Mouse (Mus musculus) CD4-positive helper T cell, adult 2 months (primary cell): ENCODE measurements around the gene Slc6a12.

Experiments
- DNase-seq: peaks from one replicate; pipeline ENCODE4 v3.0.0-alpha.2; 2012; ENCODE audit warnings: low read depth, missing footprints, low spot score

Slc6a12 gene

DNA sequence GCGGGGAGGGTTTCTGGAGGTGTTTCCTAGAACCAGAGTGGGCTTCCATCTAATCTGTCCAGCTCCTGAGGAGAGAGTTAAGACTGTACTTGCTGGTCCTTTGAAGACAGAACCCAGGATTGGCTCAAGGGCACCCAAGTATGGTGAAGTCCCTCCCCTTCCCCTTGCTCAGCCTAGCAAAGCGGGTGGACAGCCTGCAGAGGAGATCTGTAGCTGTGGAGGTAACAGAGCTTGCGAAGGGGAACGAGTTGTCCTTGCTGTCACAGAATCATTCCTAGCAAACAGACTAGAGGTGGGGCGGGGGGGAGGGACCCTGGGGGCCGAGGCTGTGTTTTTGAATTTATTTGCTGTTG is 871 bp downstream of the Slc6a12 start:
- no peak for DNase-seq

- DNase-seq: no peak
Measured at GRCm38 (mm10) chr6:121344329-121344728, 1.5 kb downstream of the Slc6a12 start.

- no peak for DNase-seq
Measured at GRCm38 (mm10) chr6:121346428-121346827, 3.6 kb downstream of the Slc6a12 start.

GRCm38 (mm10) chr6:121352276-121352675 is 9.4 kb downstream of the Slc6a12 start:
- DNase-seq: no peak

GRCm38 (mm10) chr6:121356041-121356440 is 13.2 kb downstream of the Slc6a12 start:
- DNase-seq: no peak

GRCm38 (mm10) chr6:121357232-121357631 is 14.4 kb downstream of the Slc6a12 start:
- no peak for DNase-seq

DNA sequence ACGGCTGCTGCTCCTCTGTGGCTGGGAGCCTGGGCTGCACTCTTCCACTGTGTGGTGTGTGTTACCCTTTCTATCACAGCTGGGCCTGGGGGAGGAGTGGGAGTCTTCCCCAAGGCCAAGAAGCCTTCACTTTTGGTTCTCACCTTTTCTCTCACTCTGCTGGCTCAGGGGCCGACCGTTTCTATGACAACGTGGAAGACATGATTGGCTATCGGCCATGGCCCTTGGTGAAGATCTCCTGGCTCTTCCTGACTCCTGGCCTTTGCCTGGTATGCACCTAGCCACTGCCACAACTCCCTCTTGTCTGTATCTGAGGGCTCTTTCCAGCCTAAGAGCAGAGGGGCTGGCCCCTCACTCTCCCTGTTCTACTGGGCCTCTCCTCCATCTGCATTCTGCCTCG is 20.2 kb downstream of the Slc6a12 start:
- DNase-seq: no peak

DNA sequence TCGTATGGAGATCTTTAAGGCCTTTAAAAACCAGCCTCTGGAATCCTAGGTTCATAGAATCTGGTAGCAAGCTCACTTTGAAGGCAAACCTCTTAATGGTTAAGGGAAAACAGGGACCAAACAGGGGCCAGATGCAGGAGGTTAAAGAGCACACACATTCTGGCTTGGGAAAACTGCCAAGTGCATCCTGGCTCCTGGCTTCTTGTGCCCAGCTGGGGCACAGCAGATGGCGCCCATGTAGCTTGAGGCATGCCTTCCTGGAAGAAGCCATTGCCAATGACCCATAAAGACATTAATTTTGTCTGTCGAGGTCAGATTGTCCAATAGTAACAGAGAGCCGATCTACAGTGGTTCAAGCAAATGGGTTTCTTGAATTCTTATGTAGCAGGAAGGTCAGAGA is 21.1 kb downstream of the Slc6a12 start:
- no peak for DNase-seq

- peak; percentile 27 for DNase-seq
Measured at GRCm38 (mm10) chr6:121366537-121366936, 23.7 kb downstream of the Slc6a12 start.

GRCm38 (mm10) chr6:121367099-121367498 is 24.2 kb downstream of the Slc6a12 start:
- no peak for DNase-seq

GRCm38 (mm10) chr6:121371197-121371980 is 28.5 kb downstream of the Slc6a12 start:
- DNase-seq: no peak

- DNase-seq: no peak
Measured at GRCm38 (mm10) chr6:121376159-121376558, 33.3 kb downstream of the Slc6a12 start.

GRCm38 (mm10) chr6:121378256-121378655 is 35.4 kb downstream of the Slc6a12 start:
- DNase-seq: no peak

- DNase-seq: no peak
Measured at GRCm38 (mm10) chr6:121380576-121380975, 37.7 kb downstream of the Slc6a12 start.

DNA sequence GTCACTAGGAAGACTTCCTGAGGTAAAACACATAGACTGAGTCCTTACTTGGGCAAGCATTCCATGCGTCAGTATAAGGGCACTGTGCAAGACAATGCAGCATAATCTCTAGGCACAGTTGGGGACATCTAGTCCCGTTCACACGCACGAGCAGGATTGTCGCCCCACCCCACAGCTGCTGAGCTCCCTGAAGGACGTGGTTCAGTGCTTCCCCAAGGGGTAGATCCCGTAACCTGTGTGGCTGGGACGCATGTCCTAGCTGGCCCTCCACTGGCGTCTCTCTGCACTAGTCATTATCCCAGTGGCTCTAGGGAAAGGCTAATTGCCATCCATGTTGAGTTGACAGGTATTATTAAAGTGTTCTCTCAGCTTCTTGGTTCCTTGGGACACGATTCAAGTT is 39.2 kb downstream of the Slc6a12 start:
- no peak for DNase-seq

DNA sequence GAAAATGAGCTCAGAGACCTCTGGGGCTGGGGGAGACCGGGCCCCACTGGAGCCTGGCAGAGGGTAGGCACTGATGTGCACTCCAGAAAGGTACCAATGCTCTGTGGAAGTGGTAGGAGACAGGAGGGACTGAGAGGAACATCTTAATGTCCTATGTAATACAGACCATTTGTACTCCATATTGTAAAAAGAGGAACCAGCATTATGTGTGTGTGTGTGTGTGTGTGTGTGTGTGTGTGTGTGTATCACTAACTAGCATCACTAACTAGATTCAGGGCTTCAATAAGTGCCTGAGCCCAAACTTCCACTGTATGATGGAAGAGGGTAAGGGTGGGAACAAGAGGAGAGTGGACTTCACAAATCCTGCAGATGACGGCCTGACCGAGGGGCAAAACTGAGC is 42.5 kb downstream of the Slc6a12 start:
- no peak for DNase-seq

DNA sequence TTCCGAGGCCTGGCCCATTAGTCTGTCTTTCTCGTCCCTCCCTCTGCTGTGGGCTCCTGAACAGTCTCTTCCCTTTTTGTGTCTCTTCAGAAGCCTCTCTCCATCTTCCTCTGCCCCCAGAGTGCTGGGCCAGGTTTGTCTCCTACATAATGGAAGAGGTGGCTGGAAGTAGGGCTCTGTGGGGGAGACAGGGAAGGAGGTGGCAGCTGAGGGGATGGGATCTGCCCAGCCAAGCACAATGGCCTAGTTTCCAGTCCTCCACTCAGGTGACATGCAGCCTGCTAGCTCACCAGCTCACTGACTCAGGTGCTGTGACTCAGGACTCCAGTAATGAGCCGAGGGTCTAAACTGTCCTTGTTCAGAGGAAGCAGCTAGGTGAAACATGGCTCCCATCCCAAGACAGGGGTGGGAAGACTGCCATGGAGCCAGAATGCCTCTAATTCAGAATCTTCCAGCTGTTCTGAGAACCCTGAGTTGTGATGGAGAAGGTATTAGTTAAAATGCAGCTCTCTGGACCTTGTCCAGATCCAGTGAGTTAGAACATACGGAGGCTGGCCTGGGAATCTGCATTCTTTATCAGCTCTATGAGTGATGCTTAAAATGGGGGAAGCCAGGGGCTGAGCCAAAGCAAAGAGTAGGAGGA is 49.9 kb downstream of the Slc6a12 start:
- no peak for DNase-seq

GRCm38 (mm10) chr6:121401140-121401539 is 58.3 kb downstream of the Slc6a12 start:
- DNase-seq: no peak

- DNase-seq: no peak
Measured at GRCm38 (mm10) chr6:121401826-121402660, 59.2 kb downstream of the Slc6a12 start.

GRCm38 (mm10) chr6:121402661-121403244 is 59.9 kb downstream of the Slc6a12 start:
- DNase-seq: no peak

- no peak for DNase-seq
Measured at GRCm38 (mm10) chr6:121405311-121405710, 62.4 kb downstream of the Slc6a12 start.

- DNase-seq: no peak
Measured at GRCm38 (mm10) chr6:121407571-121408011, 64.7 kb downstream of the Slc6a12 start.
